Mouse (Mus musculus): ENCODE results near the gene Tmed2. TPM values are rescaled to one million over a fixed set of nuclear protein-coding genes. Genes with fewer than 3 reads are reported as not detected.

The Tmed2 gene
- 335 and 349 TPM in 2 replicates for polyA plus RNA-seq (2015; fragmentation: Nextera tagmentation; extraction: Ambion mirVana)

DNA sequence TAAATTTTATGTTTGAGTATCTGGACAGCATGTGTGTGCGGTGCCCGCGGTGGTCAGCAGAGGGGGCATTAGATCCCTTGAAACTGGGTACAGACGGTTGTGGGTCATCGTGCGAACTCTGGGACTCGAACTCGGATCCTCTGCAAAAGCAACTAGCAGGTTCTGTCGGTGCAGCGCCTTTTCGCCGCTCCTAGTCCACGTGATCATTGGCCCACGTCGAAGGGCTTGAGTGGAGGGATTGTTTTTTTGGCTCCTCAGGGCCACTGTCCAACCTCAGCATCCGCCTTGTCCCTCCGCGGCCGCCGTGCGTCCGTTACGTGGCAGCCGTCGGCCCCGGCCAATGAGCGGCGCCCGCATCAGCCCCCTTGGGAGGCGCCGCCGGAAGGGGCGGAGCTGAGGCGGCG, at the start of gene Tmed2:
Gene Tmed2, plus strand, starts transcription at position 313 of the 404 bp plus-strand sequence.

GRCm38 (mm10) chr5:124530655-124531582, 9.6 kb upstream of the Tmed2 start, which contains the start of gene Rilpl1:
Rilpl1 (minus strand) TSS chr5:124531391.

GRCm38 (mm10) chr5:124552558-124553307, 12.2 kb downstream of the Tmed2 start, which contains the start of gene Ddx55:
Ddx55 (plus strand) TSS chr5:124552864.

GRCm38 (mm10) chr5:124578633-124579317, 38.3 kb downstream of the Tmed2 start, which contains the start of the genes Eif2b1 and Gtf2h3:
Eif2b1 (minus strand) TSS chr5:124579131.
Gtf2h3 (plus strand) TSS chr5:124579140.

Other genes with a start within 250 kb of the Tmed2 start
- 5.4 and 6.6 TPM in 2 replicates for gene Mphosph9, start 212.7 kb upstream of the Tmed2 start, polyA plus RNA-seq (2015; fragmentation: Nextera tagmentation; extraction: Ambion mirVana)
- 7.1 and 8.3 TPM in 2 replicates for gene 2810006K23Rik, start 212.6 kb upstream of the Tmed2 start, polyA plus RNA-seq (2015; fragmentation: Nextera tagmentation; extraction: Ambion mirVana)
- 39.0 and 40.0 TPM in 2 replicates for gene Cdk2ap1, start 177.6 kb upstream of the Tmed2 start, polyA plus RNA-seq (2015; fragmentation: Nextera tagmentation; extraction: Ambion mirVana)
- gene Sbno1, start 114.7 kb upstream of the Tmed2 start, polyA plus RNA-seq (2015; fragmentation: Nextera tagmentation; extraction: Ambion mirVana) = 60.5 and 63.2 TPM in 2 replicates
- 54.2 and 58.2 TPM in 2 replicates for gene Kmt5a, start 100.8 kb upstream of the Tmed2 start, polyA plus RNA-seq (2015; fragmentation: Nextera tagmentation; extraction: Ambion mirVana)
- 19.2 and 24.8 TPM in 2 replicates for gene Rilpl2, start 62.3 kb upstream of the Tmed2 start, polyA plus RNA-seq (2015; fragmentation: Nextera tagmentation; extraction: Ambion mirVana)
- gene Snrnp35, start 57.6 kb upstream of the Tmed2 start, polyA plus RNA-seq (2015; fragmentation: Nextera tagmentation; extraction: Ambion mirVana) = 12.1 and 12.6 TPM in 2 replicates
- 4.2 and 6.2 TPM in 2 replicates for gene Rilpl1, start 9.3 kb upstream of the Tmed2 start, polyA plus RNA-seq (2015; fragmentation: Nextera tagmentation; extraction: Ambion mirVana)
- 11.3 and 12.5 TPM in 2 replicates for gene Ddx55, start 12.2 kb downstream of the Tmed2 start, polyA plus RNA-seq (2015; fragmentation: Nextera tagmentation; extraction: Ambion mirVana)
- 47.7 and 55.4 TPM in 2 replicates for gene Eif2b1, start 38.4 kb downstream of the Tmed2 start, polyA plus RNA-seq (2015; fragmentation: Nextera tagmentation; extraction: Ambion mirVana)
- 25.6 and 28.8 TPM in 2 replicates for gene Gtf2h3, start 38.4 kb downstream of the Tmed2 start, polyA plus RNA-seq (2015; fragmentation: Nextera tagmentation; extraction: Ambion mirVana)
- 15.8 and 20.6 TPM in 2 replicates for gene Atp6v0a2, start 87.9 kb downstream of the Tmed2 start, polyA plus RNA-seq (2015; fragmentation: Nextera tagmentation; extraction: Ambion mirVana)
- 0.01 and 0.10 TPM in 2 replicates for gene Dnah10, start 184.4 kb downstream of the Tmed2 start, polyA plus RNA-seq (2015; fragmentation: Nextera tagmentation; extraction: Ambion mirVana)

Data from spleen, postnatal 0 days (tissue).